Mouse (Mus musculus): ENCODE results near the gene Zcchc24. TPM values are rescaled to one million over a fixed set of nuclear protein-coding genes. Genes with fewer than 3 reads are reported as not detected.

The Zcchc24 gene
- polyA plus RNA-seq, 1 experiment: 62.1 TPM

GRCm38 (mm10) chr14:25666668-25667376 is 102.0 kb downstream of the Zcchc24 start:
- no peak for DNase-seq (ENCODE audit: low spot score)

- DNase-seq (ENCODE audit: low spot score): no peak
These were observed 103.4 kb downstream of the Zcchc24 start for GRCm38 (mm10) chr14:25665314-25665970.

- no peak for DNase-seq (ENCODE audit: low spot score)
These were observed 104.5 kb downstream of the Zcchc24 start for GRCm38 (mm10) chr14:25664310-25664695.

GRCm38 (mm10) chr14:25663649-25664309 is 105.1 kb downstream of the Zcchc24 start:
- DNase-seq (ENCODE audit: low spot score): no peak

Other genes with a start within 250 kb of the Zcchc24 start
- 21.2 and 27.2 TPM in 2 replicates for gene Ppif, start 74.9 kb downstream of the Zcchc24 start, polyA plus RNA-seq (2012; rRNA removed)
- 65.5 and 84.4 TPM in 2 replicates for gene Anxa11, start 73.1 kb upstream of the Zcchc24 start, polyA plus RNA-seq (2012; rRNA removed)
- gene Plac9a, start 134.1 kb upstream of the Zcchc24 start, polyA plus RNA-seq (2012; rRNA removed): 6.9 and 8.5 TPM in 2 replicates
- 3.4 and 5.7 TPM in 2 replicates for gene Tmem254a, start 158.6 kb upstream of the Zcchc24 start, polyA plus RNA-seq (2012; rRNA removed)
- not detected in 2 replicates for gene Cphx1, start 169.3 kb upstream of the Zcchc24 start, polyA plus RNA-seq (2012; rRNA removed)
- gene Duxbl1, start 209.5 kb upstream of the Zcchc24 start, polyA plus RNA-seq (2012; rRNA removed): 1.7 and 2.4 TPM in 2 replicates